Mouse (Mus musculus) stomach, embryonic 16.5 days (tissue): Measurements from ENCODE around the gene Myo1a. TPM values are rescaled to one million over a fixed set of nuclear protein-coding genes. Genes with fewer than 3 reads are reported as not detected.

Experiments used
- ATAC-seq: fragments of 200-750 bp; cut with Nextera tagmentation; 2 replicates; pipeline ENCODE4 v1.8.0; 2017; ENCODE audit warnings: moderate number of reproducible peaks, moderate TSS enrichment; ENCODE audit not compliant: insufficient read depth, low FRiP score
- H3K27ac ChIP-seq: fragments of 300-500 bp; sonication (generic); 2 replicates; pipeline ENCODE4 v1.5.1; 2014; ENCODE audit warnings: low read length
- H3K27me3 ChIP-seq: fragments of 300-500 bp; sonication (generic); 2 replicates; pipeline ENCODE4 v1.6.1; 2014; ENCODE audit warnings: low read length, control low read depth, mixed read lengths; ENCODE audit not compliant: control insufficient read depth, insufficient read depth
- H3K36me3 ChIP-seq: fragments of 300-500 bp; sonication (generic); 2 replicates; pipeline ENCODE4 v1.6.1; 2014; ENCODE audit warnings: low read length; ENCODE audit not compliant: control insufficient read depth, insufficient read depth
- H3K4me1 ChIP-seq: fragments of 300-500 bp; sonication (generic); 2 replicates; pipeline ENCODE4 v1.6.1; 2014; ENCODE audit warnings: low read length, control low read depth, mixed read lengths; ENCODE audit not compliant: control insufficient read depth, insufficient read depth
- H3K4me2 ChIP-seq: fragments of 300-500 bp; sonication (generic); 2 replicates; pipeline ENCODE4 v1.6.1; 2014; ENCODE audit warnings: low read depth, low read length, mixed read lengths
- H3K4me3 ChIP-seq: fragments of 300-500 bp; sonication (generic); replicated peaks from 2 replicates; pipeline ENCODE4 v1.5.1; 2014; ENCODE audit warnings: mild to moderate bottlenecking, low read length
- H3K9ac ChIP-seq: fragments of 300-500 bp; sonication (generic); 2 replicates; pipeline ENCODE4 v1.6.1; 2014; ENCODE audit warnings: low read length
- H3K9me3 ChIP-seq: fragments of 300-500 bp; sonication (generic); replicated peaks from 2 replicates; pipeline ENCODE4 v1.6.1; 2016; ENCODE audit warnings: low read length, control low read depth; ENCODE audit not compliant: control insufficient read depth
- WGBS: fragments of 180-500 bp; shearing (Covaris S2); extraction: QIAGEN DNeasy Blood & Tissue Kit; methylation state at CpG from one replicate; pipeline ENCODE4 v1.1.7; 2014; 5-methylcytosine and 5-hydroxymethylcytosine counted together
- polyA plus RNA-seq: library from polyadenylated mRNA; unstranded; fragments of >200 nt; fragmentation: Nextera tagmentation; extraction: Ambion mirVana; gene quantifications from 2 replicates; pipeline ENCODE4 v1.2.1, GENCODE M21; 2015

Myo1a gene
- polyA plus RNA-seq, 1 experiment from 2014 or later, result 24.5 TPM

- no peaks in the 10 kb centered on the region for H3K36me3 ChIP-seq
- no peak overlapping the region for H3K27ac ChIP-seq
- no peak for ATAC-seq
- peaks cover 4% of the 10 kb centered on the region for H3K9me3 ChIP-seq
- no peak overlapping the region for H3K9ac ChIP-seq
- 0 out of 2 replicates have a peak overlapping the region, but pooled peaks have one; percentile 5 for H3K4me2 ChIP-seq
- H3K4me1 ChIP-seq, result peaks cover 7% of the 10 kb centered on the region; the same call in 1 of the 2 replicates
- WGBS, result 32% methylated on average over 5 of the region's 5 CpGs
- no peaks in the 10 kb centered on the region for H3K27me3 ChIP-seq
- H3K4me3 ChIP-seq, result no peak overlapping the region
Measured at GRCm38 (mm10) chr10:127734434-127734833, 29.5 kb downstream of the Myo1a start.

GRCm38 (mm10) chr10:127736266-127736665 lies 31.3 kb downstream of the Myo1a start:
- Histone ChIP-seq H3K36me3 (no peaks in the 10 kb centered on the region), H3K27me3 (no peaks in the 10 kb centered on the region), H3K27ac (no peak overlapping the region), H3K4me2 (no peak overlapping the region), H3K9me3 (peaks cover 4% of the 10 kb centered on the region), H3K4me1 (peaks cover 10% of the 10 kb centered on the region; the same call in 1 of the 2 replicates), H3K4me3 (no peak overlapping the region), H3K9ac (no peak overlapping the region)
- WGBS, result 70% methylated on average over 2 of the region's 2 CpGs
- no peak for ATAC-seq

DNA sequence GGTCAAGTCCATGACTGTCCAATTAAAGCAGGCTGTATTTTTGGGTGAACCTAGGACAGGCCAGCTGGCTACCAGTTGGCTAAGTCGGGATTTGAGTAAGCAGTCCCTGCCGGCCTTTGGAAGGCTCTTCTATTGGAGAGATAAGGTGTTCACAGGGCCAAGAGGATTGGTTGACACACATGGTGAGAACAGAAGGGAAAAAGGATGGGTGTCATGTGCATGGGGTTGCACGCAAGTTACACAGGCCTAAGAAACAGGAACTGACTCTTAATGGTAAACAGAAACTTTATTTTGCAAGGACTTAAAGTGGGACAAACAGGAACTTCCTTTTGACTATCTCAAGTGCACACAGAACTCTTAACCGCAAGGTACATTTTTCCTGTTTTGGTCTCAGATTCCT lies 31.9 kb downstream of the Myo1a start:
- WGBS, result 68% methylated on average over 4 of the region's 4 CpGs
- Histone ChIP-seq H3K36me3 (0 out of 2 replicates have a peak, but pooled peaks cover 5% of the 10 kb centered on the region), H3K4me2 (no peak overlapping the region), H3K9ac (no peak overlapping the region), H3K9me3 (peaks cover 4% of the 10 kb centered on the region), H3K27ac (no peak overlapping the region), H3K4me1 (peaks cover 9% of the 10 kb centered on the region; the same call in 1 of the 2 replicates), H3K4me3 (no peak overlapping the region), H3K27me3 (no peaks in the 10 kb centered on the region)
- no peak for ATAC-seq

DNA sequence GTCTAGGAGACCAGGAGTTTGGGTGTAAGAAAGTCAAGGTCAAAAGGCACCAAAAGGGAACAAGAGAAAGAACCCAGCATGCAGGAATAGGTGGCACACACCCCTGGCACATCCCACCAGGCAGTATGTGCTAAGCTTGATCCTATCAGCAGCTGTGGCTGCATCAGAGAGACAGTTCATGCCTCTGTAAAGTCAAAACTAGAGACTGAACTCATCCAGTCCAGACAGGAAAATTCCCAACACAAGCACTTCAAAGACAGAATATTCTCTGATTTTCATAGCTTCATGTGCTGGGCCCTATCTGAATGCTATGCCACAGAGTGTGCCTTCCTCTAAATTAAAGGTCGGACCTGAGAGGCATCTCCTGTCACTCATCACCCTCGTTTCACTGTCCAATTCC lies 32.6 kb downstream of the Myo1a start:
- Histone ChIP-seq H3K4me2 (no peak overlapping the region), H3K27ac (0 out of 2 replicates have a peak overlapping the region, but pooled peaks have one; percentile 3), H3K36me3 (peaks cover 10% of the 10 kb centered on the region; the same call in 1 of the 2 replicates), H3K9me3 (peaks cover 4% of the 10 kb centered on the region), H3K4me3 (no peak overlapping the region), H3K27me3 (no peaks in the 10 kb centered on the region), H3K4me1 (peaks cover 9% of the 10 kb centered on the region; the same call in 1 of the 2 replicates), H3K9ac (no peak overlapping the region)
- ATAC-seq, result no peak
- WGBS, result 32% methylated on average over 2 of the region's 2 CpGs

- 35% methylated on average over 13 of the region's 13 CpGs for WGBS
- peak overlapping the region; percentile 61 for H3K4me2 ChIP-seq
- H3K9me3 ChIP-seq, result peaks cover 4% of the 10 kb centered on the region
- H3K27ac ChIP-seq, result no peak overlapping the region
- H3K27me3 ChIP-seq, result no peaks in the 10 kb centered on the region
- H3K9ac ChIP-seq, result no peak overlapping the region
- peaks cover 18% of the 10 kb centered on the region for H3K36me3 ChIP-seq
- no peak; the same call in 1 of the 2 replicates for ATAC-seq
- peaks cover 9% of the 10 kb centered on the region; the same call in 1 of the 2 replicates for H3K4me1 ChIP-seq
- H3K4me3 ChIP-seq, result no peak overlapping the region; the same call in 1 of the 2 replicates
Measured at GRCm38 (mm10) chr10:127738151-127738882, 33.3 kb downstream of the Myo1a start.

DNA sequence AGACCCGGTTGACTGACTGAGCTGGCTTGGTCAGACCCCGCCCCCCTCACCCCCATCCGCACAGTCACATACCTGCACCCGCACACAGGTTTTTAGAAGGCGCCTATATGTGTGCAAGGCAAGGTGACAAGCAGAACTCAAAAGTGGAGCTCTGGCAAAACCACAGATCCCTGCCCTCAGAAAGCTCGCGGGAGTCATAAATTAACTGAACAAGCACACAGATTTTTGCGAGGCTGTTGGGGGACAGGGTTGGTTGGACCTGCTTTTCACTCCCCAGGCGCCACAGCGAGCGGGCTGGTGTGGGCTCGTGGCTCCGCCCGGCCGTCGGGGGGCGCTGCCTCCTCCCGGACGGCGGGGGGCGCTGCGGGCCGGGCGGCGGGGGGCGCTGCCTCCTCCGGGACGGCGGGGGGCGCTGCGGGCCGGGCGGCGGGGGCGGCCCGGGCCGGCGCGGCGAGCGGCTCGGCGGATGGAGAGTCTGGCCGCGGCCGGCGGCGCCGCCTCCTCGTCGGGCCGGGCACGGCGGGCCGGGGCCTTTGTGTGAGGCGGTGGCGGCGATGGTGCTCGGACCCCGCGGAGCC lies 34.2 kb downstream of the Myo1a start, which contains the start of gene Zbtb39:
Zbtb39 (plus strand) TSS at position 456 of the 578 bp plus-strand sequence.
- Histone ChIP-seq H3K4me1 (peaks cover 9% of the 10 kb centered on the region; the same call in 1 of the 2 replicates), H3K9ac (peak within 1 kb of the TSS; percentile 93), H3K9me3 (peaks cover 4% of the 10 kb centered on the region), H3K27me3 (no peaks in the 10 kb centered on the region), H3K4me2 (peak within 1 kb of the TSS; percentile 79), H3K27ac (peak within 1 kb of the TSS; percentile 58), H3K4me3 (peak within 1 kb of the TSS; percentile 79), H3K36me3 (peaks cover 27% of the 10 kb centered on the region)
- WGBS, result under 1% methylated on average over 42 of the region's 61 CpGs
- ATAC-seq, result peak; percentile 85

DNA sequence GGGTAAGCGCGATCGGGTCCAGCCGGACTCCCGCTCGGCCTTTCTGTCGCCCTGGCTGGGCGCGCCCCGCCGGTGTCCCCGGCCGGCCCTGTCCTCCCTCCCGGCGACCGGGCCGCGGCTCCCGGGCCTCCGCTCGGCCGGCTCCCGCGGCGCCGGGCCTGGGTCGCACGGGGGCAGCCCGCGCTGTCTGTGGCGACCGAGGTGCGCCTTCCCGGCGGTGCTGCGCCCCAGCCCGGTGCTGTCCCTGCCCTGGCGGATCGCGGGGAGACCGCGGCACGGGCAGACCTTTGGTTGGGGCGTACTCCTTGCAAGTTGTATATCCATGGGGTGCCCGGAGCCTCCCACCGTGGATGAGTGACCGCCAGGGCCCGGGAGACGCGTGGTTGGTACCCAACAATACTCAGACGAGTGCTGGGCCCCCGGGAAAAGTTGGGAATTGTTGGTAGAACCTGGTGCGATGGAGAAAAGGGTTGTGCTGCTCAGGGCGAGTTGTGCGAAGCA lies 34.7 kb downstream of the Myo1a start:
- under 1% methylated on average over 54 of the region's 55 CpGs for WGBS
- Histone ChIP-seq H3K27me3 (no peaks in the 10 kb centered on the region), H3K4me2 (peak overlapping the region; percentile 79), H3K9ac (peak overlapping the region; percentile 93), H3K27ac (peak overlapping the region; percentile 58; the same call in 1 of the 2 replicates), H3K36me3 (peaks cover 30% of the 10 kb centered on the region), H3K4me3 (peak overlapping the region; percentile 79), H3K4me1 (peaks cover 9% of the 10 kb centered on the region; the same call in 1 of the 2 replicates), H3K9me3 (peaks cover 4% of the 10 kb centered on the region)
- ATAC-seq, result peak; percentile 49

- Histone ChIP-seq H3K27ac (no peak overlapping the region), H3K9me3 (no peaks in the 10 kb centered on the region), H3K9ac (no peak overlapping the region), H3K4me3 (no peak overlapping the region), H3K27me3 (no peaks in the 10 kb centered on the region), H3K36me3 (peaks cover 30% of the 10 kb centered on the region), H3K4me1 (peaks cover 15% of the 10 kb centered on the region), H3K4me2 (no peak overlapping the region)
- WGBS, result 66% methylated on average over 5 of the region's 5 CpGs
- no peak for ATAC-seq
Measured at GRCm38 (mm10) chr10:127744661-127745060, 39.7 kb downstream of the Myo1a start.

- Histone ChIP-seq H3K36me3 (peaks cover 30% of the 10 kb centered on the region), H3K4me1 (peaks cover 10% of the 10 kb centered on the region), H3K9me3 (no peaks in the 10 kb centered on the region), H3K27ac (no peak overlapping the region), H3K9ac (no peak overlapping the region), H3K4me3 (no peak overlapping the region), H3K27me3 (no peaks in the 10 kb centered on the region), H3K4me2 (no peak overlapping the region)
- no peak for ATAC-seq
- 70% methylated on average over 5 of the region's 5 CpGs for WGBS
Measured at GRCm38 (mm10) chr10:127745886-127746285, 40.9 kb downstream of the Myo1a start.
